ENCODE assay signal across 11 mouse cellular contexts in the genomic region with DNA sequence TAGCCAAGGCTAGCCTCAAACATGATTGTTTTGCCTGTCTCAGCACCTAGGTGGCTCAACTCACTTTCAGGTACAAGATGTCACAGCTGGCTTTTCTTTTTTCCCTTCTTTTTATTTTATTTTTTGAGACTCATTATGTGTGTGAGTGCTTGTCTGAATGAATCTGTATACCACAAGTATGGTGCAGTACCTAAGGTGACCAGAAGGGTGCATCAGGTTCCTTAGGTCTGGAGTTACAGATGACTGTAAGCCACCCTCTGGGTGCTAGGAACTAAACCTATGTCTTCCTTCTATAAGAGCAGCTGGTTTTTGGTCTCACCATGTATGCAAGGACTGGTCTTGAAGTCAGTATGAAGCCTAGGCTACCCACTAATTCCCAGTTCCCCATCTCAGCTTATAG. TPM values are rescaled to one million over a fixed set of nuclear protein-coding genes. Genes with fewer than 3 reads are reported as not detected.
A peak's percentile ranks its signal among the peaks of the same experiment; 100 is the strongest.
DNase-seq lines count a peak whose midpoint lies in the region; ATAC-seq lines count a peak whose summit lies in the region.
"Had no signal": no experiment of that assay in that cellular context is flagged by ENCODE, and none has a peak within 500 bp of the region (broad histone marks: within the 10 kb centered on the region; RNA-seq: fewer than 3 reads in every experiment).

No protein-coding gene starts in this region.

- no peak overlapping the region for H3K4me3 ChIP-seq in hindbrain, embryonic 11.5 days (ENCODE audit: low read depth, low read length)
- no peak overlapping the region for H3K4me3 ChIP-seq in hindbrain, embryonic 16.5 days (ENCODE audit: low read length)

- H3K9me3 ChIP-seq in hindbrain, embryonic 11.5 days (ENCODE audit: control insufficient read depth, low read length), result no peaks in the 10 kb centered on the region
- no peaks in the 10 kb centered on the region for H3K9me3 ChIP-seq in hindbrain, embryonic 16.5 days (ENCODE audit: control insufficient read depth, low read length)

- no peak for ATAC-seq in hindbrain, embryonic 11.5 days (ENCODE audit: low FRiP score)
- ATAC-seq in hindbrain, embryonic 16.5 days, result no peak
- 0 out of 2 replicates have a peak, but pooled peaks have one; percentile 30 for ATAC-seq in granulocyte monocyte progenitor cell, adult 5-6 weeks (replicated peaks; ENCODE audit: poor library complexity, severe bottlenecking)
- ATAC-seq in inflammation-experienced regulatory T-cells, adult 6 months, result no peak
- ATAC-seq: forebrain, embryonic 14.5 days had no signal

- DNase-seq in hindbrain, embryonic 11.5 days (ENCODE audit: low spot score), result peak; percentile 42
- peak; percentile 72 for DNase-seq in 3T3-L1 (ENCODE audit: low read depth, low spot score)
- DNase-seq in ES-CJ7 (ENCODE audit: low read depth, low spot score), result peak; percentile 79
- DNase-seq in cerebellum, adult 11-12 months, result no peak
- no peak for DNase-seq in heart, adult 18-20 months

- no peak overlapping the region for H3K9ac ChIP-seq in hindbrain, embryonic 11.5 days (ENCODE audit: low read depth, low read length)
- H3K9ac ChIP-seq in hindbrain, embryonic 16.5 days (ENCODE audit: low read depth, low read length), result no peak overlapping the region

- no peaks in the 10 kb centered on the region for H3K27me3 ChIP-seq in hindbrain, embryonic 11.5 days (ENCODE audit: control insufficient read depth, insufficient read depth, low read length)
- no peaks in the 10 kb centered on the region for H3K27me3 ChIP-seq in hindbrain, embryonic 16.5 days (replicated peaks; ENCODE audit: control insufficient read depth, insufficient read depth, low read length)

- peaks cover 19% of the 10 kb centered on the region for H3K36me3 ChIP-seq in hindbrain, embryonic 11.5 days (ENCODE audit: control insufficient read depth, insufficient read depth, low read length)
- peaks cover 13% of the 10 kb centered on the region for H3K36me3 ChIP-seq in hindbrain, embryonic 16.5 days (ENCODE audit: control insufficient read depth, insufficient read depth, low read length)

- H3K27ac ChIP-seq in hindbrain, embryonic 11.5 days (ENCODE audit: low read depth, low read length), result no peak overlapping the region
- H3K27ac ChIP-seq in hindbrain, embryonic 16.5 days (ENCODE audit: low read depth, low read length), result no peak overlapping the region

- H3K4me2 ChIP-seq in hindbrain, embryonic 11.5 days (replicated peaks; ENCODE audit: low read depth, low read length), result no peak overlapping the region
- H3K4me2 ChIP-seq in hindbrain, embryonic 16.5 days (ENCODE audit: low read length), result no peak overlapping the region
- H3K4me2 ChIP-seq: liver, embryonic 11.5 days had no signal

- no peaks in the 10 kb centered on the region for H3K4me1 ChIP-seq in hindbrain, embryonic 11.5 days (replicated peaks; ENCODE audit: control insufficient read depth, insufficient read depth, low read length)
- H3K4me1 ChIP-seq in hindbrain, embryonic 16.5 days (ENCODE audit: control insufficient read depth, insufficient read depth, low read depth, low read length), result no peaks in the 10 kb centered on the region

RNA-seq across cellular contexts. Expression of a gene that starts 19.8 kb away (rescaled TPM):
- polyA plus RNA-seq in hindbrain, embryonic 11.5 days (2014; fragmentation: Nextera tagmentation; extraction: Ambion mirVana), result 161 and 202 TPM in 2 replicates
- polyA plus RNA-seq in hindbrain, embryonic 16.5 days (2015; fragmentation: Nextera tagmentation; extraction: Ambion mirVana), result 56.7 and 64.6 TPM in 2 replicates
- total RNA-seq in granulocyte monocyte progenitor cell, adult 5-6 weeks (2014; fragmentation: Nextera tagmentation), result 47.0 and 75.5 TPM in 2 replicates
- 76.4 and 80.0 TPM in 2 replicates for total RNA-seq in granulocyte monocyte progenitor cell, adult 5-6 weeks (2017)
- polyA plus RNA-seq in inflammation-experienced regulatory T-cells, adult 6 months (2017; shearing (Covaris generic)), result 100 to 1,000 TPM in 1 of 3 experiments, 10 to 100 TPM in 2; 18.4 to 106 (median 18.6) TPM
- 1 to 10 TPM in 1 of 2 experiments, under 1 TPM in 1; 0.82 to 1.6 TPM for total RNA-seq in heart, adult 18-20 months (2021)

RNA-seq across cellular contexts. Expression of a gene that starts 30.4 kb away (rescaled TPM):
- polyA plus RNA-seq in hindbrain, embryonic 11.5 days (2014; fragmentation: Nextera tagmentation; extraction: Ambion mirVana), result 1.0 and 1.7 TPM in 2 replicates
- 0.68 and 0.70 TPM in 2 replicates for polyA plus RNA-seq in hindbrain, embryonic 16.5 days (2015; fragmentation: Nextera tagmentation; extraction: Ambion mirVana)
- total RNA-seq in granulocyte monocyte progenitor cell, adult 5-6 weeks (2014; fragmentation: Nextera tagmentation), result not detected in 2 replicates
- total RNA-seq in granulocyte monocyte progenitor cell, adult 5-6 weeks (2017), result not detected in 2 replicates
- polyA plus RNA-seq in inflammation-experienced regulatory T-cells, adult 6 months (2017; shearing (Covaris generic)), result not detected
- under 1 TPM in 1 of 2 experiments, not detected in 1; 0.25 TPM for total RNA-seq in heart, adult 18-20 months (2021)
- total RNA-seq: layer of hippocampus, postnatal 25 days had no signal
- polyA plus RNA-seq: liver, embryonic 11.5 days had no signal

RNA-seq across cellular contexts. Expression of a gene that starts 38.5 kb away (rescaled TPM):
- 14.4 and 21.0 TPM in 2 replicates for polyA plus RNA-seq in hindbrain, embryonic 11.5 days (2014; fragmentation: Nextera tagmentation; extraction: Ambion mirVana)
- polyA plus RNA-seq in hindbrain, embryonic 16.5 days (2015; fragmentation: Nextera tagmentation; extraction: Ambion mirVana), result 45.1 and 59.4 TPM in 2 replicates
- total RNA-seq in granulocyte monocyte progenitor cell, adult 5-6 weeks (2014; fragmentation: Nextera tagmentation), result not detected in 2 replicates
- total RNA-seq in granulocyte monocyte progenitor cell, adult 5-6 weeks (2017), result not detected in 2 replicates
- under 1 TPM in 2 of 3 experiments, not detected in 1; 0.20 to 0.40 TPM for polyA plus RNA-seq in inflammation-experienced regulatory T-cells, adult 6 months (2017; shearing (Covaris generic))
- total RNA-seq in heart, adult 18-20 months (2021), result under 1 TPM in 1 of 2 experiments, not detected in 1; 0.49 TPM

RNA-seq across cellular contexts. Expression of a gene that starts 41.0 kb away (rescaled TPM):
- 0.28 and 0.36 TPM in 2 replicates for polyA plus RNA-seq in hindbrain, embryonic 11.5 days (2014; fragmentation: Nextera tagmentation; extraction: Ambion mirVana)
- 0.70 and 0.95 TPM in 2 replicates for polyA plus RNA-seq in hindbrain, embryonic 16.5 days (2015; fragmentation: Nextera tagmentation; extraction: Ambion mirVana)
- not detected in 2 replicates for total RNA-seq in granulocyte monocyte progenitor cell, adult 5-6 weeks (2014; fragmentation: Nextera tagmentation)
- not detected in 2 replicates for total RNA-seq in granulocyte monocyte progenitor cell, adult 5-6 weeks (2017)
- not detected for polyA plus RNA-seq in inflammation-experienced regulatory T-cells, adult 6 months (2017; shearing (Covaris generic))
- total RNA-seq in heart, adult 18-20 months (2021), result 1 to 10 TPM in 1 of 2 experiments, under 1 TPM in 1; 0.30 to 2.5 TPM

RNA-seq across cellular contexts. Expression of a gene that starts 52.8 kb away (rescaled TPM):
- polyA plus RNA-seq in hindbrain, embryonic 11.5 days (2014; fragmentation: Nextera tagmentation; extraction: Ambion mirVana), result not detected in 2 replicates
- polyA plus RNA-seq in hindbrain, embryonic 16.5 days (2015; fragmentation: Nextera tagmentation; extraction: Ambion mirVana), result 0.11 TPM in 1 of 2 replicates, not detected in the other
- total RNA-seq in granulocyte monocyte progenitor cell, adult 5-6 weeks (2014; fragmentation: Nextera tagmentation), result not detected in 2 replicates
- total RNA-seq in granulocyte monocyte progenitor cell, adult 5-6 weeks (2017), result not detected in 2 replicates
- not detected for polyA plus RNA-seq in inflammation-experienced regulatory T-cells, adult 6 months (2017; shearing (Covaris generic))
- not detected for total RNA-seq in heart, adult 18-20 months (2021)
- polyA plus RNA-seq: forebrain, embryonic 14.5 days; liver, embryonic 11.5 days had no signal

Comparison
In these comparisons a context has a peak if more than half of its experiments do, and no peak if none do; other contexts are left out.
1. DNase-seq: peak in hindbrain, embryonic 11.5 days (single experiment), 3T3-L1 (single experiment) and ES-CJ7 (single experiment); none in cerebellum, adult 11-12 months (single experiment) and heart, adult 18-20 months (0 of 2).
2. RNA of a gene that starts 38.5 kb away (polyA plus RNA-seq): 45.1 to 59.4 TPM in hindbrain, embryonic 16.5 days and 14.4 to 21.0 TPM in hindbrain, embryonic 11.5 days; 0.20 to 0.40 TPM in inflammation-experienced regulatory T-cells, adult 6 months; every median in the first group is over 10 times any median in the second.